Mouse (Mus musculus) ES-Bruce4 (cell line): ENCODE data around the gene Mpig6b. TPM values are rescaled to one million over a fixed set of nuclear protein-coding genes. Genes with fewer than 3 reads are reported as not detected.

Experiments
- H3K27ac ChIP-seq: 2 replicates; pipeline ENCODE4 v1.5.1; 2012; ENCODE audit warnings: low read length, inconsistent platforms; ENCODE audit not compliant: insufficient read depth
- H3K27me3 ChIP-seq: 2 replicates; pipeline ENCODE4 v1.6.1; 2012; ENCODE audit warnings: mild to moderate bottlenecking, low read length, inconsistent platforms; ENCODE audit not compliant: control insufficient read depth, poor library complexity, insufficient read depth, severe bottlenecking
- H3K36me3 ChIP-seq: 2 replicates; pipeline ENCODE4 v1.6.1; 2012; ENCODE audit warnings: inconsistent platforms, mild to moderate bottlenecking, low read length, moderate library complexity; ENCODE audit not compliant: control insufficient read depth, poor library complexity, insufficient read depth, severe bottlenecking
- H3K4me1 ChIP-seq: one replicate; pipeline ENCODE4 v1.8.1; 2011; ENCODE audit warnings: low read length; ENCODE audit not compliant: control insufficient read depth, insufficient read depth
- H3K4me3 ChIP-seq: 2 replicates; pipeline ENCODE4 v1.5.1; 2011; ENCODE audit warnings: low read depth, mild to moderate bottlenecking, low read length
- H3K9ac ChIP-seq: 2 replicates; pipeline ENCODE4 v1.6.1; 2012; ENCODE audit warnings: low read depth, mild to moderate bottlenecking, inconsistent platforms; ENCODE audit not compliant: poor library complexity, severe bottlenecking
- H3K9me3 ChIP-seq: replicated peaks from 2 replicates; pipeline ENCODE4 v1.6.1; 2012; ENCODE audit warnings: mild to moderate bottlenecking, low read length, inconsistent platforms; ENCODE audit not compliant: control insufficient read depth, poor library complexity, insufficient read depth, severe bottlenecking
- CTCF ChIP-seq: IDR thresholded peaks from one replicate; pipeline ENCODE4 v1.8.1; 2011; ENCODE audit warnings: low read depth, low read length
- EP300 ChIP-seq: IDR thresholded peaks from 2 replicates; pipeline ENCODE4 v1.6.1; 2011; ENCODE audit warnings: low read depth, low read length; ENCODE audit not compliant: insufficient read depth
- POLR2A ChIP-seq: IDR thresholded peaks from one replicate; pipeline ENCODE4 v1.8.1; 2011; ENCODE audit warnings: low read length; ENCODE audit not compliant: insufficient read depth
- polyA plus RNA-seq: library from polyadenylated mRNA; stranded (reverse); fragments of >200 nt; gene quantifications from 2 replicates; pipeline ENCODE4 v1.2.4, GENCODE M21; 2011; ENCODE audit warnings: low read depth; ENCODE audit not compliant: missing spikeins, insufficient read depth, insufficient read length

Gene Mpig6b
- polyA plus RNA-seq, 1 experiment: 3.3 TPM

DNA sequence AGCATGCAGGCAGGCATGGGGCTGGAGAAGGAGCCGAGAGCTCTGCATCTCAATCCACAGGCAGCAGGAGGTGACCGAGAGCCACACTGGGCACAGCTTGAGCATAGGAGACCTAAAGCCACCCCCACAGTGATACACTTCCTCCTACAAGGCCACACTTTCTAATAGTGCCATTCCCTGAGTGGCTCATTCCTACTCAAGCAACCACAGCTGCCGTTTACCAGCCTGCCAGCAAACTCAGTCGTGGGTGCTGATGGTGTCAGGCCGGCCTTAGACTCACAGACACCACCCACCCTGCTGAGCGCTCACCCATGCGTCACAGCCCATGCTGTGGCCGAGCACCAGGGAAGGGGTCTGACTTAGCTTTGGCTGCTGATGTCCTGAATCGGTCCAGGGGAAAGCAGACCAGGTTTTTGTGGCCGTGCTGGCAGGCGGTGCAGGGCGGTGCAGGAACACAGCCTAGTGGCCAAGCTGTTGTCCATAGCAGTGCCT is 31.2 kb upstream of the Mpig6b start:
- Histone ChIP-seq H3K4me1 (no peaks in the 10 kb centered on the region), H3K27ac (no peak overlapping the region), H3K9me3 (no peaks in the 10 kb centered on the region), H3K27me3 (no peaks in the 10 kb centered on the region), H3K9ac (no peak overlapping the region), H3K4me3 (no peak overlapping the region), H3K36me3 (no peaks in the 10 kb centered on the region)
- TF ChIP-seq EP300 (no peak), CTCF (no peak), POLR2A (no peak)

DNA sequence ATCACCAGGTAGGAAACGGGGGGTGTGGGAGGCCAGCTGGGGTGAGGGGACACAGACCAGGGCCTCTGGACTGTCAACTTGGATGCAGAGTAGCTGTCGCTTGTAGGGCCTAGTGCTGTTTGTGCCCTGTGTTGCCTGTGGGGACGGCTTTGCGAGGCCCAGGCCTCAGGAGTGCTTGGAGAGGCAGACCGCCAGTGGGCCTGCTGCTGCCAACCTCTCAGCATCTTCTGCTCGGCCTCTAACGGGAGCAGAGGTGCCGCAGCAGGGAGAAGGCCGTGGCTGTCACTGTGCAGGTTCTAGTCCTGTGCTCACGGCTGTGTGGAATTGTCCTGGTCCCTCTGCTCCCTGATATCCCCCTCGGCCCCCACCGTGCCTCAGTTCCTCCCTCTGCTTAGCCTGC is 30.6 kb upstream of the Mpig6b start:
- H3K36me3 ChIP-seq: no peaks in the 10 kb centered on the region
- no peaks in the 10 kb centered on the region for H3K27me3 ChIP-seq
- H3K4me1 ChIP-seq: no peaks in the 10 kb centered on the region
- no peak overlapping the region for H3K9ac ChIP-seq
- no peak overlapping the region for H3K4me3 ChIP-seq
- H3K9me3 ChIP-seq: no peaks in the 10 kb centered on the region
- H3K27ac ChIP-seq: no peak overlapping the region
- TF ChIP-seq POLR2A: no peak
- TF ChIP-seq CTCF: no peak
- TF ChIP-seq EP300: no peak

DNA sequence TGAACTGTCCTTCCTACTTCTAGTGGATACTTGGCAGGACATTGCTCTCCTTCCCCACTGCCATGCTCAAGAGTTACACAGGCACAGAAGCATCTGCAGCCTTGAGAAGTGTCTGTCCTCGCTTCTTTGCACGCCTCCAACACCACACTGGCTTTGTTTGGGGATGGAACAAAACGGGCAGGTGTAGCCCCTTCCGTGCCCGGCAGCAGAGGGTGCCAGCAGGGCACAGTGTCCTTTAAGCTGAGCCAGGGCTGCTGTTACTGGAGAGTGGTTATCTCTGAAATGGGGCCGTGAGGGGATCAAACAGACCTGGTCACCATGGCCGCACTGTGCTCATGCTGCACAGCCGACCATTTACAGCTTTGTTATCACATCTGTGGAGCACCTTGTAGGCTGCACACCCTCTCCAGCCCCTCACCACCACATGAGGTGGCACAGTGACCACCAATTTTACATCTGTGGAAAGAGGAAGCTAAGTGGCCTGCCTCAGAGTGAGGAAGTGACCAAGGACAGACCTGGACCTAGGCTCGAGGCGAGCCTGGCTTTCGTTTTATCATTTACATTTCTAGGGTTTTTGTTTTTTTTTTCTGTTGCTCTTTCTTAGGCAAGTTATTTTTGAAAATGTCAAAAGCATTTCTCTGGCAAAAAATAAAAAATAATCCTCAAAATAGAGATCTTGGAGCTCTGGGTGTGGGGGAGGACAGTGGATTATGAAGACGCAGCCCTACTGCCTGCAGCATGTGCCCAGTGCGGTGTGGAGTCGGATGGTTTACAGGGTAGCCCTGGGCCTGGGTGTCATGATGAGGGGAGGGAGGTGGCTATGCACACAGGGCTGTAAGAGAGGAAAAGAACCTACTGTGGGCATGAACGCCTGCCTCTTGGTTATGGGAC is 28.7 kb upstream of the Mpig6b start:
- Histone ChIP-seq H3K9ac (no peak overlapping the region), H3K36me3 (no peaks in the 10 kb centered on the region), H3K9me3 (no peaks in the 10 kb centered on the region), H3K27ac (no peak overlapping the region), H3K4me3 (no peak overlapping the region), H3K4me1 (no peaks in the 10 kb centered on the region), H3K27me3 (no peaks in the 10 kb centered on the region)
- TF ChIP-seq EP300 (no peak), POLR2A (no peak), CTCF (no peak)

DNA sequence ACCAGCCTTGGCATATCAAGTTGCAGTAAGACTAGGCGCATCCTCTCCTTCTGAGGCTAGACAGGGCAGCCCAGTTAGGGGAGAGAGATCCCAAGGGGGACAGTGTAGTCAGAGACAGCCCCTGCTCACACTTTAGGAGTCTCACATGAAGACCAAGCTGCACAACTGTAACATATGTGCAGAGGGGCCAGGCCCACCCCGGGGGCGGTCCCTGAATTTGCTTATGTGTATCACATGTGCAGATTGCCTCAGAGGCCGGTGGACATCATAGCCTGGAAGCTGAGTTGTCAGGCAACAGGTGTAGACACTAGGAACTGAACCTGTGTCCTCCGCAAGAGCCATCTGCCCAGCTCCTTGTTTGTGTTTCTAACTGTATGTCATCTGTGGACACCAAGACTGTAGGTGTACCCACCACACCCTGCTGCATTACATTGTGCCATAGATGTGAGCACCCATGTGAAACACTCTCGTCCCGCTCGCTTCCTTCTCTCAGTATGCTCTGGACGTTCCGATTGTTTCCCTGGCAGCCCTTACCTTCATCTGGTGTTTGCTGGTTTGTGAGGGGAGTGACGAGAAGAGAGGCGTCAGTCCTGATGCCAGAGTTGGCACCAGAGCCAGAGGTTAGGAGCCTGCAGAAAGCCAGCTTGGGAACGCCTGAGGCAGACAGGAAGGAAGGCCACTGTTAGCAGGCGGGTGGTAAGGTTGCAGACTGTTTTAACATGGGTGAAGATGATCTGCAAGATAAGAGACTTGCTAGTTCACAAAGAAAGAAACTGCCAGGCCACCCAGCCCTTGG is 26.6 kb upstream of the Mpig6b start:
- H3K9me3 ChIP-seq: no peaks in the 10 kb centered on the region
- H3K36me3 ChIP-seq: no peaks in the 10 kb centered on the region
- H3K27me3 ChIP-seq: no peaks in the 10 kb centered on the region
- H3K9ac ChIP-seq: no peak overlapping the region
- no peak overlapping the region for H3K27ac ChIP-seq
- no peak for TF ChIP-seq CTCF
- TF ChIP-seq EP300: no peak
- no peak for TF ChIP-seq POLR2A
- H3K4me3 ChIP-seq: no peak overlapping the region
- no peaks in the 10 kb centered on the region for H3K4me1 ChIP-seq

DNA sequence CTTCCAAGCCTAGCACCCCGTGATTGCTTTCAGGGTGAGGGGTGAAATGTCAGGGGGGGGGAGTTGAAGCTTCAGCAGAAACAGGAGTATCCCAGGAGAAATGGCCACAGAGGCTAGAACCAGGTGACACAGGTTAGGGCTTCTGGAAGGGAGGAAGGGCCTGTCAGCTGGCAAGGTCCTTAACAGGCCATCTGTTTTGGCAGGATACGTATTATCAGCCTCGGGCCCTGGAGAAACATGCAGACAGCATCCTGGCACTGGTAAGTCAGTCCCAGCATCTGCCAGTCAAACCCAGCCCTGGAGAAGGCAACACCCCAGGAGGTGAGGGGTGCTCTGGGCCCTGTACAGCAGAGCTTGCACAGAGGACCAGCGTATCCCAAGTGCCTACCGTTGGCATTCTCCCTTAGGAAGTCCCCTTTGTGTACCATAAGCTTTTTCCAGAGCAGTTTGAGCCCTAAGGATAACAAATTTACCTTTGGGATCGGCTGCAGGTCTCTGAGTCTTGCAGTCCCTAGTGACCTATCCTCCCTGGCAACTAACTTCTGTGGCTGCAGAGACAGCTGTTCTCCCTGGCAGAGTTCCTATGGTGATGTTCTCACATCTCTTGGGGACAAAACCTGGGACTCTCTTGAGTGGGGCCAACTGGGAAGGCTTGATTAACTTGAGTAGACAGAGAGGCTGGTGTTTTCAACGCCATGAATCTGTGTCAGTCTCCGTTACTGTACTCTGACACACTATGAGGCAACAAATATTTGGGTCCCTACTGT is 24.4 kb upstream of the Mpig6b start:
- no peak for TF ChIP-seq POLR2A
- no peak for TF ChIP-seq EP300
- TF ChIP-seq CTCF: no peak
- Histone ChIP-seq H3K27me3 (no peaks in the 10 kb centered on the region), H3K9me3 (no peaks in the 10 kb centered on the region), H3K4me1 (no peaks in the 10 kb centered on the region), H3K9ac (peak overlapping the region; percentile 75; the same call in 1 of the 2 replicates), H3K27ac (no peak overlapping the region), H3K36me3 (no peaks in the 10 kb centered on the region), H3K4me3 (no peak overlapping the region)
